Mouse (Mus musculus): ENCODE measurements around the gene Uspl1. TPM values are rescaled to one million over a fixed set of nuclear protein-coding genes. Genes with fewer than 3 reads are reported as not detected.

Gene Uspl1
- polyA plus RNA-seq, 1 experiment from 2014 or later, result 12.4 TPM

GRCm38 (mm10) chr5:149237221-149237950, 53.2 kb downstream of the Uspl1 start:
- DNase-seq (no peak), ATAC-seq (no peak)
- no peaks in the 10 kb centered on the region for H3K27me3 ChIP-seq (ENCODE audit: insufficient read depth, low read length)
- H3K9ac ChIP-seq (replicated peaks), result no peak overlapping the region
- no peaks in the 10 kb centered on the region for H3K36me3 ChIP-seq (replicated peaks; ENCODE audit: insufficient read depth, low read length)
- no peak overlapping the region for H3K27ac ChIP-seq (ENCODE audit: low read depth)
- no peak overlapping the region for H3K4me2 ChIP-seq (ENCODE audit: low read depth, low read length)
- H3K9me3 ChIP-seq (ENCODE audit: low read length), result peaks cover 5% of the 10 kb centered on the region
- H3K4me1 ChIP-seq (ENCODE audit: insufficient read depth), result peaks cover 4% of the 10 kb centered on the region; the same call in 1 of the 2 replicates
- H3K4me3 ChIP-seq (ENCODE audit: low read depth, low read length), result no peak overlapping the region
- TF ChIP-seq CTCF (IDR thresholded peaks at IDR 0.05; ENCODE audit: low read depth), result no peak
- no peak for TF ChIP-seq EP300 (IDR thresholded peaks at IDR 0.05; ENCODE audit: low read depth)
- 78% methylated on average over 24 of the region's 24 CpGs for WGBS (ENCODE audit: insufficient replicate concordance)

GRCm38 (mm10) chr5:149242467-149242866, 58.3 kb downstream of the Uspl1 start:
- Histone ChIP-seq H3K9ac (replicated peaks) (no peak overlapping the region), H3K9me3 (ENCODE audit: low read length) (peaks cover 8% of the 10 kb centered on the region), H3K27ac (ENCODE audit: low read depth) (0 out of 2 replicates have a peak overlapping the region, but pooled peaks have one; percentile 34), H3K27me3 (ENCODE audit: insufficient read depth, low read length) (no peaks in the 10 kb centered on the region), H3K36me3 (replicated peaks; ENCODE audit: insufficient read depth, low read length) (no peaks in the 10 kb centered on the region), H3K4me1 (ENCODE audit: insufficient read depth) (peaks cover 24% of the 10 kb centered on the region), H3K4me2 (ENCODE audit: low read depth, low read length) (no peak overlapping the region), H3K4me3 (ENCODE audit: low read depth, low read length) (no peak overlapping the region)
- TF ChIP-seq CTCF (IDR thresholded peaks at IDR 0.05; ENCODE audit: low read depth), result no peak
- no peak for ATAC-seq
- no peak for DNase-seq
- 81% methylated on average over 5 of the region's 5 CpGs for WGBS (ENCODE audit: insufficient replicate concordance)

- WGBS (ENCODE audit: insufficient replicate concordance), result 78% methylated on average over 5 of the region's 5 CpGs
- Histone ChIP-seq H3K9me3 (ENCODE audit: low read length) (peaks cover 8% of the 10 kb centered on the region), H3K4me3 (ENCODE audit: low read depth, low read length) (no peak overlapping the region), H3K27me3 (ENCODE audit: insufficient read depth, low read length) (no peaks in the 10 kb centered on the region), H3K36me3 (replicated peaks; ENCODE audit: insufficient read depth, low read length) (no peaks in the 10 kb centered on the region), H3K4me2 (ENCODE audit: low read depth, low read length) (no peak overlapping the region), H3K27ac (ENCODE audit: low read depth) (0 out of 2 replicates have a peak overlapping the region, but pooled peaks have one; percentile 34), H3K4me1 (ENCODE audit: insufficient read depth) (peaks cover 29% of the 10 kb centered on the region), H3K9ac (replicated peaks) (no peak overlapping the region)
- no peak for TF ChIP-seq EP300 (IDR thresholded peaks at IDR 0.05; ENCODE audit: low read depth)
- no peak for TF ChIP-seq CTCF (IDR thresholded peaks at IDR 0.05; ENCODE audit: low read depth)
- ATAC-seq (no peak), DNase-seq (no peak)
Observed at GRCm38 (mm10) chr5:149243053-149243452, 58.9 kb downstream of the Uspl1 start.

GRCm38 (mm10) chr5:149245391-149245964, 61.3 kb downstream of the Uspl1 start:
- ATAC-seq, result no peak
- no peaks in the 10 kb centered on the region for H3K27me3 ChIP-seq (ENCODE audit: insufficient read depth, low read length)
- no peak for DNase-seq
- H3K4me2 ChIP-seq (ENCODE audit: low read depth, low read length), result peak overlapping the region; percentile 77
- peak overlapping the region; percentile 61 for H3K9ac ChIP-seq (replicated peaks)
- H3K9me3 ChIP-seq (ENCODE audit: low read length), result peaks cover 8% of the 10 kb centered on the region
- no peaks in the 10 kb centered on the region for H3K36me3 ChIP-seq (replicated peaks; ENCODE audit: insufficient read depth, low read length)
- peak overlapping the region; percentile 30 for H3K4me3 ChIP-seq (ENCODE audit: low read depth, low read length)
- H3K27ac ChIP-seq (ENCODE audit: low read depth), result peak overlapping the region; percentile 88
- H3K4me1 ChIP-seq (ENCODE audit: insufficient read depth), result peaks cover 31% of the 10 kb centered on the region
- WGBS (ENCODE audit: insufficient replicate concordance), result 17% methylated on average over 9 of the region's 9 CpGs
- no peak for TF ChIP-seq EP300 (IDR thresholded peaks at IDR 0.05; ENCODE audit: low read depth)
- no peak for TF ChIP-seq CTCF (IDR thresholded peaks at IDR 0.05; ENCODE audit: low read depth)

- Histone ChIP-seq H3K4me2 (ENCODE audit: low read depth, low read length) (peak overlapping the region; percentile 77), H3K36me3 (replicated peaks; ENCODE audit: insufficient read depth, low read length) (no peaks in the 10 kb centered on the region), H3K9ac (replicated peaks) (peak overlapping the region; percentile 61), H3K4me1 (ENCODE audit: insufficient read depth) (peaks cover 31% of the 10 kb centered on the region), H3K27me3 (ENCODE audit: insufficient read depth, low read length) (no peaks in the 10 kb centered on the region), H3K4me3 (ENCODE audit: low read depth, low read length) (peak overlapping the region; percentile 30), H3K27ac (ENCODE audit: low read depth) (peak overlapping the region; percentile 88), H3K9me3 (ENCODE audit: low read length) (peaks cover 5% of the 10 kb centered on the region)
- DNase-seq, result peak; percentile 90
- peak; percentile 93 for ATAC-seq
- under 1% methylated on average over 16 of the region's 16 CpGs for WGBS (ENCODE audit: insufficient replicate concordance)
- TF ChIP-seq EP300 (IDR thresholded peaks at IDR 0.05; ENCODE audit: low read depth), result peak; percentile 77
- TF ChIP-seq CTCF (IDR thresholded peaks at IDR 0.05; ENCODE audit: low read depth), result no peak
Observed at GRCm38 (mm10) chr5:149245965-149246470, 61.9 kb downstream of the Uspl1 start.

All from liver, postnatal 0 days (tissue).